ENCODE assay signal across 26 mouse cellular contexts in genomic region chr5:110520974-110521373, GRCm38 (mm10). TPM values are rescaled to one million over a fixed set of nuclear protein-coding genes. Genes with fewer than 3 reads are reported as not detected.
DNase-seq lines count a peak whose midpoint lies in the region; TF ChIP-seq lines count a peak whose summit lies in the region.
"Had no signal": no experiment of that assay in that cellular context is flagged by ENCODE, and none has a peak within 500 bp of the region (broad histone marks: within the 10 kb centered on the region; RNA-seq: fewer than 3 reads in every experiment).

No protein-coding gene starts in this region.

- peak overlapping the region; percentile 65 for H3K27ac ChIP-seq in layer of hippocampus, adult 2 months
- H3K27ac ChIP-seq in left cerebral cortex, adult 2 months = peak overlapping the region; percentile 76
- H3K27ac ChIP-seq: embryonic facial prominence, embryonic 10.5 days; embryonic facial prominence, embryonic 13.5 days; forebrain, embryonic 12.5 days; forebrain, embryonic 15.5 days; hindbrain, embryonic 12.5 days; hindbrain, embryonic 15.5 days had no signal

- intact Hi-C loops in left cerebral cortex, adult 2 months (cut with DNase I) = loop anchor here (1.0 kb wide), 4 partner anchors 23 to 74 kb away; partner anchors contain the start of gene Galnt9
- intact Hi-C loops in left cerebral cortex, postnatal 36 days (cut with DNase I) = loop anchor here (2.0 kb wide), 1 partner anchor 42 kb away; no protein-coding TSS in a partner anchor

- no peak overlapping the region for H3K4me3 ChIP-seq in layer of hippocampus, adult 2 months
- no peak overlapping the region for H3K4me3 ChIP-seq in left cerebral cortex, adult 2 months
- H3K4me3 ChIP-seq: embryonic facial prominence, embryonic 10.5 days; embryonic facial prominence, embryonic 13.5 days; erythroblast, embryonic 14.5 days; forebrain, embryonic 12.5 days; forebrain, embryonic 15.5 days; hindbrain, embryonic 12.5 days; hindbrain, embryonic 15.5 days had no signal

- DNase-seq in layer of hippocampus, adult 2 months (ENCODE audit: low spot score in 2 of 2) = peak in 1 of 2 experiments; percentile 70
- no peak for DNase-seq in layer of hippocampus, adult 11-12 months (ENCODE audit: low spot score)
- no peak for DNase-seq in left cerebral cortex, adult 2 months (ENCODE audit: extremely low spot score in 1 of 2, low spot score in 2 of 2)
- no peak for DNase-seq in left cerebral cortex, postnatal 36 days (ENCODE audit: low spot score in 2 of 2)
- peak; percentile 89 for DNase-seq in brain, adult 2 months (ENCODE audit: low read depth, low spot score)
- peak; percentile 88 for DNase-seq in telencephalon, adult 2 months (ENCODE audit: low read depth, low spot score)
- DNase-seq: adrenal gland, adult 2 months; adrenal gland, postnatal 14 days; cerebellum, adult 11-12 months; cerebellum, adult 8-10 months; cerebellum, postnatal 10 days; cerebellum, postnatal 36 days; embryo, embryonic 11 days; gastrocnemius, postnatal 14 days; heart, adult 11 months had no signal

- no peak for TF ChIP-seq CTCF in layer of hippocampus, adult 2 months (conservative IDR thresholded peaks at IDR 0.05)
- no peak for TF ChIP-seq CTCF in left cerebral cortex, adult 2 months (IDR thresholded peaks at IDR 0.05)

RNA-seq across cellular contexts. Expression of gene Galnt9, which starts 23.2 kb away (rescaled TPM):
- total RNA-seq in layer of hippocampus, adult 2 months (2021) = 100 to 1,000 TPM in 1 of 2 experiments, 10 to 100 TPM in 1; 98.3 to 111 TPM
- 100 to 1,000 TPM; 103 to 119 TPM for total RNA-seq in left cerebral cortex, adult 2 months (2021)
- total RNA-seq in left cerebral cortex, postnatal 36 days (2021) = 100 to 1,000 TPM; 104 to 109 TPM
- total RNA-seq: adrenal gland, postnatal 14 days; gastrocnemius, adult 18-20 months; gastrocnemius, postnatal 14 days; heart, adult 8-10 months; heart, postnatal 25 days; hematopoietic stem cell, adult 5-6 weeks had no signal

Comparison
In these comparisons a context has a peak if more than half of its experiments do, and no peak if none do; other contexts are left out.
1. DNase-seq: peak in brain, adult 2 months (single experiment) and telencephalon, adult 2 months (single experiment); none in layer of hippocampus, adult 11-12 months (single experiment), left cerebral cortex, adult 2 months (0 of 2) and left cerebral cortex, postnatal 36 days (0 of 2).